Mouse (Mus musculus) CD8-positive naive resting alpha-beta T cell, adult 57 days (primary cell): ENCODE data around the gene Gm3618. TPM values are rescaled to one million over a fixed set of nuclear protein-coding genes. Genes with fewer than 3 reads are reported as not detected.

Experiments used
- total RNA-seq: library from RNA; stranded (reverse); gene quantifications from one replicate; pipeline ENCODE4 v1.2.4, GENCODE M21; 2023

Gm3618 gene
- total RNA-seq = not detected

GRCm38 (mm10) chr14:6343578-6343977 lies at the start of gene Gm3618:
Gene Gm3618, minus strand, starts transcription at chr14:6343678.

GRCm38 (mm10) chr14:6390219-6390618 lies 46.7 kb upstream of the Gm3618 start, which contains the start of gene Gm16440:
Gene Gm16440, minus strand, starts transcription at chr14:6390319.

GRCm38 (mm10) chr14:6304743-6305142 lies 38.7 kb downstream of the Gm3618 start, which contains the start of gene Gm21103:
Gene Gm21103, minus strand, starts transcription at chr14:6304843.

GRCm38 (mm10) chr14:6286931-6287715 lies 56.4 kb downstream of the Gm3618 start, which contains the start of gene Gm3411:
Gene Gm3411, minus strand, starts transcription at chr14:6287250.

Other genes starting within 250 kb of the Gm3618 start
- gene Gm8206, start 249.7 kb downstream of the Gm3618 start, total RNA-seq = not detected
- not detected for gene Gm3468, start 235.0 kb downstream of the Gm3618 start, total RNA-seq
- gene Gm3476, start 217.9 kb downstream of the Gm3618 start, total RNA-seq = not detected
- not detected for gene Gm21560, start 124.4 kb downstream of the Gm3618 start, total RNA-seq
- not detected for gene Gm3411, start 56.4 kb downstream of the Gm3618 start, total RNA-seq
- gene Gm21103, start 38.8 kb downstream of the Gm3618 start, total RNA-seq = not detected
- gene Gm16440, start 46.6 kb upstream of the Gm3618 start, total RNA-seq = not detected
- not detected for gene Gm3591, start 68.8 kb upstream of the Gm3618 start, total RNA-seq
- gene Gm3594, start 100.9 kb upstream of the Gm3618 start, total RNA-seq = not detected
- not detected for gene Gm8356, start 193.6 kb upstream of the Gm3618 start, total RNA-seq
- not detected for gene Gm3629, start 246.9 kb upstream of the Gm3618 start, total RNA-seq